Mouse (Mus musculus): ENCODE measurements around the gene Dhrs4. TPM values are rescaled to one million over a fixed set of nuclear protein-coding genes. Genes with fewer than 3 reads are reported as not detected.

The Dhrs4 gene
- total and polyA plus RNA-seq, 3 experiments, result 22.7 to 34.2 TPM; not detected in 1

GRCm38 (mm10) chr14:55467108-55467507 lies 11.4 kb upstream of the Dhrs4 start:
- TF ChIP-seq GABPA (IDR thresholded peaks at IDR 0.05; ENCODE audit: low read depth, low read length) (no peak), ELF1 (IDR thresholded peaks at IDR 0.05; ENCODE audit: low read depth, low read length) (no peak), RCOR1 (IDR thresholded peaks at IDR 0.05; ENCODE audit: low read depth, low read length) (no peak), SMC3 (IDR thresholded peaks at IDR 0.05; ENCODE audit: low read depth, low read length) (no peak), ZMIZ1 (IDR thresholded peaks at IDR 0.05; ENCODE audit: low read depth, low read length) (no peak), CHD2 (IDR thresholded peaks at IDR 0.05; ENCODE audit: low read length) (no peak)

GRCm38 (mm10) chr14:55468301-55468741 lies 10.2 kb upstream of the Dhrs4 start:
- no peak for TF ChIP-seq E2F4 (IDR thresholded peaks at IDR 0.05; ENCODE audit: borderline replicate concordance, low read depth, low read length)
- Histone ChIP-seq H3K36me3 (ENCODE audit: control insufficient read depth in 1 of 2, insufficient read depth in 2 of 2, low read length in 2 of 2) (no peaks in the 10 kb centered on the region), H3K4me1 (ENCODE audit: control insufficient read depth in 1 of 2, insufficient read depth in 2 of 2, low read length in 2 of 2) (no peaks in the 10 kb centered on the region), H3K27me3 (ENCODE audit: control insufficient read depth in 1 of 2, insufficient read depth in 2 of 2, low read length in 2 of 2) (peaks cover 25 to 32% of the 10 kb centered on the region in 2 experiments), H3K9me3 (replicated peaks; ENCODE audit: insufficient read depth, low read length) (no peaks in the 10 kb centered on the region), H3K9ac (ENCODE audit: control insufficient read depth, low read depth, low read length, poor library complexity, severe bottlenecking) (no peak overlapping the region), H3K4me3 (ENCODE audit: control insufficient read depth in 1 of 2, insufficient read depth in 1 of 2, low read depth in 2 of 2, low read length in 2 of 2) (no peak overlapping the region), H3K79me2 (ENCODE audit: control insufficient read depth, insufficient read depth, low read length, poor library complexity) (no peaks in the 10 kb centered on the region), H3K27ac (ENCODE audit: control insufficient read depth, low read depth, low read length) (no peak overlapping the region)
- DNase-seq (ENCODE audit: low read depth, low spot score), result no peak

More at GRCm38 (mm10) chr14:55467108-55467507, 11.4 kb upstream of the Dhrs4 start:
- Histone ChIP-seq H3K9ac (ENCODE audit: control insufficient read depth, low read depth, low read length, poor library complexity, severe bottlenecking) (no peak overlapping the region), H3K36me3 (ENCODE audit: control insufficient read depth in 1 of 2, insufficient read depth in 2 of 2, low read length in 2 of 2) (no peaks in the 10 kb centered on the region), H3K79me2 (ENCODE audit: control insufficient read depth, insufficient read depth, low read length, poor library complexity) (no peaks in the 10 kb centered on the region), H3K27ac (ENCODE audit: control insufficient read depth, low read depth, low read length) (no peak overlapping the region), H3K4me1 (ENCODE audit: control insufficient read depth in 1 of 2, insufficient read depth in 2 of 2, low read length in 2 of 2) (no peaks in the 10 kb centered on the region), H3K27me3 (ENCODE audit: control insufficient read depth in 1 of 2, insufficient read depth in 2 of 2, low read length in 2 of 2) (peaks cover 23 to 29% of the 10 kb centered on the region in 2 experiments), H3K4me3 (ENCODE audit: control insufficient read depth in 1 of 2, insufficient read depth in 1 of 2, low read depth in 2 of 2, low read length in 2 of 2) (no peak overlapping the region), H3K9me3 (replicated peaks; ENCODE audit: insufficient read depth, low read length) (no peaks in the 10 kb centered on the region)
- DNase-seq (ENCODE audit: low read depth, low spot score), result no peak

GRCm38 (mm10) chr14:55469041-55469440 lies 9.5 kb upstream of the Dhrs4 start:
- no peak overlapping the region for H3K27ac ChIP-seq (ENCODE audit: control insufficient read depth, low read depth, low read length)
- no peak for DNase-seq (ENCODE audit: low read depth, low spot score)
- H3K27me3 ChIP-seq (ENCODE audit: control insufficient read depth in 1 of 2, insufficient read depth in 2 of 2, low read length in 2 of 2), result peaks cover 24 to 35% of the 10 kb centered on the region in 2 experiments
- no peaks in the 10 kb centered on the region for H3K9me3 ChIP-seq (replicated peaks; ENCODE audit: insufficient read depth, low read length)
- no peaks in the 10 kb centered on the region for H3K4me1 ChIP-seq (ENCODE audit: control insufficient read depth in 1 of 2, insufficient read depth in 2 of 2, low read length in 2 of 2)
- no peak overlapping the region for H3K4me3 ChIP-seq (ENCODE audit: control insufficient read depth in 1 of 2, insufficient read depth in 1 of 2, low read depth in 2 of 2, low read length in 2 of 2)
- TF ChIP-seq MYB (IDR thresholded peaks at IDR 0.05; ENCODE audit: low read depth, low read length) (no peak), SIN3A (IDR thresholded peaks at IDR 0.05; ENCODE audit: low read length) (no peak), ETS1 (IDR thresholded peaks at IDR 0.05; ENCODE audit: low read depth, low read length) (no peak), NRF1 (IDR thresholded peaks at IDR 0.05; ENCODE audit: insufficient read depth, low read depth, low read length, poor library complexity, severe bottlenecking) (no peak), CHD2 (IDR thresholded peaks at IDR 0.05; ENCODE audit: low read length) (no peak), POLR2A (IDR thresholded peaks at IDR 0.05; ENCODE audit: control insufficient read depth in 1 of 2, insufficient read depth in 1 of 2, low read depth in 1 of 2, low read length in 2 of 2, poor library complexity in 1 of 2) (no peak), UBTF (IDR thresholded peaks at IDR 0.05; ENCODE audit: borderline replicate concordance, insufficient read depth, low read depth, low read length) (no peak), ELF1 (IDR thresholded peaks at IDR 0.05; ENCODE audit: low read depth, low read length) (no peak), NELFE (IDR thresholded peaks at IDR 0.05; ENCODE audit: low read depth, low read length) (no peak), CHD1 (IDR thresholded peaks at IDR 0.05; ENCODE audit: low read depth, low read length) (no peak), KAT2A (conservative IDR thresholded peaks at IDR 0.05; ENCODE audit: low read depth, low read length) (no peak), TBP (IDR thresholded peaks at IDR 0.05; ENCODE audit: low read depth, low read length) (no peak)
- H3K79me2 ChIP-seq (ENCODE audit: control insufficient read depth, insufficient read depth, low read length, poor library complexity), result no peaks in the 10 kb centered on the region
- H3K9ac ChIP-seq (ENCODE audit: control insufficient read depth, low read depth, low read length, poor library complexity, severe bottlenecking), result no peak overlapping the region
- H3K36me3 ChIP-seq (ENCODE audit: control insufficient read depth in 1 of 2, insufficient read depth in 2 of 2, low read length in 2 of 2), result no peaks in the 10 kb centered on the region

Measured in MEL (cell line).